Mouse (Mus musculus) intestine, postnatal 0 days (tissue): ENCODE data around the gene Aasdh. TPM values are rescaled to one million over a fixed set of nuclear protein-coding genes. Genes with fewer than 3 reads are reported as not detected.

Source experiments
- ATAC-seq: fragments of 200-750 bp; cut with Nextera tagmentation; 2 replicates; pipeline ENCODE4 v1.8.0; 2017; ENCODE audit warnings: mild to moderate bottlenecking, moderate TSS enrichment, moderate library complexity
- H3K27ac ChIP-seq: fragments of 300-500 bp; sonication (generic); 2 replicates; pipeline ENCODE4 v1.5.1; 2014; ENCODE audit warnings: mild to moderate bottlenecking, low read depth, low read length, moderate library complexity
- H3K27me3 ChIP-seq: fragments of 300-500 bp; sonication (generic); replicated peaks from 2 replicates; pipeline ENCODE4 v1.6.1; 2014; ENCODE audit warnings: low read length, mixed read lengths; ENCODE audit not compliant: control insufficient read depth, insufficient read depth
- H3K36me3 ChIP-seq: fragments of 300-500 bp; sonication (generic); 2 replicates; pipeline ENCODE4 v1.6.1; 2014; ENCODE audit warnings: mild to moderate bottlenecking, moderate library complexity; ENCODE audit not compliant: control insufficient read depth, insufficient read depth
- H3K4me1 ChIP-seq: fragments of 300-500 bp; sonication (generic); replicated peaks from 2 replicates; pipeline ENCODE4 v1.6.1; 2014; ENCODE audit warnings: antibody characterized with exemption, low read length, mixed read lengths; ENCODE audit not compliant: control insufficient read depth, insufficient read depth
- H3K4me2 ChIP-seq: fragments of 300-500 bp; sonication (generic); replicated peaks from 2 replicates; pipeline ENCODE4 v1.6.1; 2014; ENCODE audit warnings: low read depth, mild to moderate bottlenecking, moderate library complexity
- H3K4me3 ChIP-seq: fragments of 300-500 bp; sonication (generic); 2 replicates; pipeline ENCODE4 v1.5.1; 2014; ENCODE audit warnings: low read depth, low read length
- H3K9ac ChIP-seq: fragments of 300-500 bp; sonication (generic); 2 replicates; pipeline ENCODE4 v1.6.1; 2014; ENCODE audit warnings: mild to moderate bottlenecking, low read depth, low read length
- H3K9me3 ChIP-seq: fragments of 300-500 bp; sonication (generic); 2 replicates; pipeline ENCODE4 v1.6.1; 2016; ENCODE audit warnings: mixed run types; ENCODE audit not compliant: control insufficient read depth
- CTCF ChIP-seq: sonication (generic); IDR thresholded peaks from 2 replicates; pipeline ENCODE4 v1.5.1; 2016; ENCODE audit warnings: low read depth, mild to moderate bottlenecking, control low read depth, antibody characterized with exemption, moderate library complexity
- WGBS: fragments of 180-500 bp; shearing (Covaris S2); extraction: QIAGEN DNeasy Blood & Tissue Kit; methylation state at CpG from one replicate; pipeline ENCODE4 v1.1.7; 2014; 5-methylcytosine and 5-hydroxymethylcytosine counted together
- polyA plus RNA-seq: library from polyadenylated mRNA; unstranded; fragments of >200 nt; fragmentation: Nextera tagmentation; extraction: Ambion mirVana; gene quantifications from 2 replicates; pipeline ENCODE4 v1.2.1, GENCODE M21; 2015

Gene Aasdh
- polyA plus RNA-seq, 1 experiment from 2014 or later, result 4.1 TPM

GRCm38 (mm10) chr5:76941975-76942374 lies 36.7 kb upstream of the Aasdh start:
- H3K27ac ChIP-seq, result no peak overlapping the region
- H3K4me1 ChIP-seq, result no peaks in the 10 kb centered on the region
- H3K9me3 ChIP-seq, result no peaks in the 10 kb centered on the region
- H3K9ac ChIP-seq, result no peak overlapping the region
- WGBS, result 45% methylated on average over 4 of the region's 4 CpGs
- H3K27me3 ChIP-seq, result no peaks in the 10 kb centered on the region
- no peak overlapping the region for H3K4me3 ChIP-seq
- no peaks in the 10 kb centered on the region for H3K36me3 ChIP-seq
- TF ChIP-seq CTCF, result no peak
- no peak for ATAC-seq
- H3K4me2 ChIP-seq, result no peak overlapping the region

- H3K9me3 ChIP-seq, result no peaks in the 10 kb centered on the region
- no peak overlapping the region for H3K4me2 ChIP-seq
- no peak for ATAC-seq
- H3K36me3 ChIP-seq, result no peaks in the 10 kb centered on the region
- no peak overlapping the region for H3K27ac ChIP-seq
- no peak overlapping the region for H3K4me3 ChIP-seq
- no peaks in the 10 kb centered on the region for H3K27me3 ChIP-seq
- no peaks in the 10 kb centered on the region for H3K4me1 ChIP-seq
- no peak for TF ChIP-seq CTCF
- 84% methylated on average over 8 of the region's 8 CpGs for WGBS
- H3K9ac ChIP-seq, result no peak overlapping the region
Observed at GRCm38 (mm10) chr5:76939717-76940116, 34.4 kb upstream of the Aasdh start.

GRCm38 (mm10) chr5:76929180-76929877 lies 24.0 kb upstream of the Aasdh start:
- peaks cover 10% of the 10 kb centered on the region; the same call in 1 of the 2 replicates for H3K36me3 ChIP-seq
- H3K4me1 ChIP-seq, result no peaks in the 10 kb centered on the region
- no peaks in the 10 kb centered on the region for H3K9me3 ChIP-seq
- no peak overlapping the region for H3K4me3 ChIP-seq
- no peaks in the 10 kb centered on the region for H3K27me3 ChIP-seq
- peak; percentile 56 for ATAC-seq
- no peak overlapping the region for H3K9ac ChIP-seq
- WGBS, result 66% methylated on average over 7 of the region's 7 CpGs
- H3K27ac ChIP-seq, result no peak overlapping the region
- TF ChIP-seq CTCF, result no peak
- no peak overlapping the region for H3K4me2 ChIP-seq

- ATAC-seq, result no peak
- H3K4me2 ChIP-seq, result no peak overlapping the region
Observed at GRCm38 (mm10) chr5:76928124-76928832, 23.0 kb upstream of the Aasdh start.

GRCm38 (mm10) chr5:76924296-76924695 lies 19.0 kb upstream of the Aasdh start:
- Histone ChIP-seq H3K36me3 (peaks cover 17% of the 10 kb centered on the region; the same call in 1 of the 2 replicates), H3K4me3 (no peak overlapping the region), H3K27me3 (no peaks in the 10 kb centered on the region), H3K4me1 (no peaks in the 10 kb centered on the region), H3K27ac (no peak overlapping the region), H3K9me3 (no peaks in the 10 kb centered on the region), H3K4me2 (no peak overlapping the region), H3K9ac (no peak overlapping the region)
- 76% methylated on average over 1 of the region's 1 CpGs for WGBS
- no peak for TF ChIP-seq CTCF
- no peak for ATAC-seq

More at GRCm38 (mm10) chr5:76928124-76928832, 23.0 kb upstream of the Aasdh start:
- H3K4me1 ChIP-seq, result no peaks in the 10 kb centered on the region
- no peak for TF ChIP-seq CTCF
- no peak overlapping the region for H3K9ac ChIP-seq
- peaks cover 10% of the 10 kb centered on the region; the same call in 1 of the 2 replicates for H3K36me3 ChIP-seq
- 70% methylated on average over 16 of the region's 16 CpGs for WGBS
- H3K27ac ChIP-seq, result no peak overlapping the region; the same call in 1 of the 2 replicates
- no peak overlapping the region for H3K4me3 ChIP-seq
- H3K9me3 ChIP-seq, result no peaks in the 10 kb centered on the region
- no peaks in the 10 kb centered on the region for H3K27me3 ChIP-seq

- no peak overlapping the region for H3K27ac ChIP-seq
- no peaks in the 10 kb centered on the region for H3K27me3 ChIP-seq
- no peak overlapping the region for H3K4me2 ChIP-seq
- H3K4me3 ChIP-seq, result no peak overlapping the region
- 85% methylated on average over 13 of the region's 13 CpGs for WGBS
- TF ChIP-seq CTCF, result no peak
- H3K4me1 ChIP-seq, result no peaks in the 10 kb centered on the region
- peaks cover 22% of the 10 kb centered on the region; the same call in 1 of the 2 replicates for H3K36me3 ChIP-seq
- H3K9me3 ChIP-seq, result no peaks in the 10 kb centered on the region
- no peak for ATAC-seq
- no peak overlapping the region for H3K9ac ChIP-seq
Observed at GRCm38 (mm10) chr5:76923428-76923827, 18.1 kb upstream of the Aasdh start.
